Mouse (Mus musculus): ENCODE results near the gene Ctnnb1. TPM values are rescaled to one million over a fixed set of nuclear protein-coding genes. Genes with fewer than 3 reads are reported as not detected.

Ctnnb1 gene
- polyA plus RNA-seq, 1 experiment = 433 TPM

DNA sequence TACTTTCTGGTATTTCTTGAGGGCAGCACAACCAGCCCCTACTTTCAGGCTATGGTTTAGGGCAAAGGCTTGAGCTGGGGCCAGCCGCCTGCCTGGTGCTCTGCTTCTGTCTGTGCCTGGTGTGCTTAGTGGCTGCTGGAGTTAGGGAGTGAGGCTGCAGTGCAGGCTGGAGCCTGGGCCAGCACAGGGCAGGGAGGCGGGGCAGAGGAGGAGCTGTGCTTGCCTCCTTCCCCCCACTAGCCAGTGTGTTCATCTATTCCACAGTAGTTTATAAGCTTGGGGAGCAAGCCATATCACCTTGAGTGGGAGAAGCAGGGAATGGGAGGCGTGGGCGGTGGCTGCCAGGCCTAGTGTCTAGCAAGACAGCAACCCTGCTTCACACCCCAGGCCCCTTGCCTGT is 34.1 kb downstream of the Ctnnb1 start:
- DNase-seq (ENCODE audit: low read depth) = no peak
- TF ChIP-seq POLR2A (IDR thresholded peaks at IDR 0.05; ENCODE audit: borderline replicate concordance, extremely low read depth, insufficient read depth, insufficient read length, poor library complexity, severe bottlenecking) (no peak), CTCF (IDR thresholded peaks at IDR 0.05; ENCODE audit: borderline replicate concordance, extremely low read depth, insufficient read depth, insufficient read length) (no peak)

- DNase-seq (ENCODE audit: low read depth) = no peak
- TF ChIP-seq CTCF (IDR thresholded peaks at IDR 0.05; ENCODE audit: borderline replicate concordance, extremely low read depth, insufficient read depth, insufficient read length) (no peak), POLR2A (IDR thresholded peaks at IDR 0.05; ENCODE audit: borderline replicate concordance, extremely low read depth, insufficient read depth, insufficient read length, poor library complexity, severe bottlenecking) (no peak)
These were observed 34.7 kb downstream of the Ctnnb1 start for GRCm38 (mm10) chr9:120963720-120964119.

- no peak for DNase-seq (ENCODE audit: low read depth)
- TF ChIP-seq POLR2A (IDR thresholded peaks at IDR 0.05; ENCODE audit: borderline replicate concordance, extremely low read depth, insufficient read depth, insufficient read length, poor library complexity, severe bottlenecking) (no peak), CTCF (IDR thresholded peaks at IDR 0.05; ENCODE audit: borderline replicate concordance, extremely low read depth, insufficient read depth, insufficient read length) (no peak)
These were observed 35.2 kb downstream of the Ctnnb1 start for GRCm38 (mm10) chr9:120964224-120964623.

- DNase-seq (ENCODE audit: low read depth) = no peak
- TF ChIP-seq CTCF (IDR thresholded peaks at IDR 0.05; ENCODE audit: borderline replicate concordance, extremely low read depth, insufficient read depth, insufficient read length) (no peak), POLR2A (IDR thresholded peaks at IDR 0.05; ENCODE audit: borderline replicate concordance, extremely low read depth, insufficient read depth, insufficient read length, poor library complexity, severe bottlenecking) (no peak)
These were observed 36.0 kb downstream of the Ctnnb1 start for GRCm38 (mm10) chr9:120965007-120965406.

DNA sequence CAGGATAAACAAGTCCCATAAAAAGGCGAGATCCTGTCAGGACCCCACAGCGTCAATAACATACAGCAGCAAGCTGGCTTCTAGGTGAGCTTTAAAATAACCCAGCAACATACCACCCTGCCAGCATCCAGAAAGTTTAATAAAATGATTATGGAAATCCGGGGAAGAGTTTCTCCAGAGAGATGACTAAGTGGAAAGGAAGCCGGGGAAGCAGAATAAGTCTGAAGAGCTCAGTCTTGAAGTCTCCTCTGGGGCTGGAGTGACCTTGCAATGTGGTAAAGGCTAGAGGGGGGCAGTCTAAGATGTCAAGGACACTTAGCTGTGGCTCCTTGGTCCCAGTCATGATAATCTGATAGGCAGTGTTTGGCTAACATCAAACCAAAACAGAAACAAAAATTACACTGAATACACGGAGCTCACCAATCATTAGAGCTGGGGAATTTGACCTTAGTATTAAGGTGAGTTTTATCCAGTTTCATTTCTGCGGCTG is 44.1 kb downstream of the Ctnnb1 start:
- DNase-seq (ENCODE audit: low read depth) = no peak
- TF ChIP-seq CTCF (IDR thresholded peaks at IDR 0.05; ENCODE audit: borderline replicate concordance, extremely low read depth, insufficient read depth, insufficient read length) (no peak), POLR2A (IDR thresholded peaks at IDR 0.05; ENCODE audit: borderline replicate concordance, extremely low read depth, insufficient read depth, insufficient read length, poor library complexity, severe bottlenecking) (no peak)

DNA sequence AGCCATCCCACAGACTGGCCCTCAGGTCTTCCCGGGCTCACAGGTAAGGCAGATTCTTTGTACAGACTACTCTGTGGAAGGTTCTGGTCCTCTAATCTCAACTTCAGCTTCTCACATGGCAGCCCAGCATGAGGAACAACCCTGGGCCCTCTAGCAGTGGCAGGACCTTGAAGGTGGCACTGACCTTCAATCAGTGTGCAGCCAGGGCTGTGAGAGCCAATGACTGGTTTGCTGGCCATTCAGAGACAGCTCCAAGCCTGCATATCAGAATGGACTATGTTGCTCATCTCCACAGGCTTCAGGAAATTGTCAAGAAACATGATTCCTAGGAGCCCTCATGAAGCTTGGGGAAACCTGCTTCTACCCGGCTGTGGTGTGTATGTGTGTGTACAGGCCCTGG is 45.2 kb downstream of the Ctnnb1 start:
- DNase-seq (ENCODE audit: low read depth) = no peak
- TF ChIP-seq POLR2A (IDR thresholded peaks at IDR 0.05; ENCODE audit: borderline replicate concordance, extremely low read depth, insufficient read depth, insufficient read length, poor library complexity, severe bottlenecking) (no peak), CTCF (IDR thresholded peaks at IDR 0.05; ENCODE audit: borderline replicate concordance, extremely low read depth, insufficient read depth, insufficient read length) (no peak)

DNA sequence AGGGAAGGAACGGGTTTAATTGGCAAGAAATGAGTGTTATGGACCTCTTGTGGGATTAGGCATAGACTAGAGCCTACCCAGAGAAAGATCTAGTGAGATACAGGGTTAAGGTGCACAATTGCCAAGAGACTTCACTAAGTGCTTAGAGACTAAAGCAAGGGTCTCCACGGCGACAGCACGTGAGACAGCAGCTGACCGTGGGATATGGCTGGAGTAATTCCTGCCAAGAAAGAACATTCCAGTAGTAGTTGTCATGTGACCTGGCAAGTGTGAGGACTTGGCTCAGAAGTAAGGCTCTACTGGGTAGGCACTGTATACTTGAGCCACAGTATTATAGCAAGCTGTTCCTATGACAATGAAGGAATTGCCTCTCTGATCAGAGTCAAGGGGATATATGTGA is 47.1 kb downstream of the Ctnnb1 start:
- no peak for TF ChIP-seq POLR2A (IDR thresholded peaks at IDR 0.05; ENCODE audit: borderline replicate concordance, extremely low read depth, insufficient read depth, insufficient read length, poor library complexity, severe bottlenecking)
- no peak for TF ChIP-seq CTCF (IDR thresholded peaks at IDR 0.05; ENCODE audit: borderline replicate concordance, extremely low read depth, insufficient read depth, insufficient read length)
- DNase-seq (ENCODE audit: low read depth) = peak; percentile 84

DNA sequence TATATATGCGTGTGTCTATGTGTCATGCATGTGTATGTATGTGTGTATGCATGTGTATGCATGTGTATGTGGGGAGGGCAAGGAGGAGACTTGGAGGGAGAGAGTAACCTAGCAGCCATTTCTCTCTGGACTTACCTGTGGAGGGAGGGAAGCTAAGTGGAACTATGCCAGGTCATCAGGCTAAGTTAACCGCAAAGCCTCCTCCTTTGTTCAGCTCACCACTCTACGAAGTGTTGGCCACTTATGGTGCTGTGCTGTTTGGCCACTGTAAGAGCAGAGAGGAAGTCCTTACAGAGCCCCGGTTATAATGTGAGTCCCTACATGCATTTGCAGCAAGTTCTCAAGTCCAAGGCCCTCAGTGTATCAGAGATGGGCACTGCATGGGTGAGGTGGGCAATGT is 47.8 kb downstream of the Ctnnb1 start:
- TF ChIP-seq CTCF (IDR thresholded peaks at IDR 0.05; ENCODE audit: borderline replicate concordance, extremely low read depth, insufficient read depth, insufficient read length) (no peak), POLR2A (IDR thresholded peaks at IDR 0.05; ENCODE audit: borderline replicate concordance, extremely low read depth, insufficient read depth, insufficient read length, poor library complexity, severe bottlenecking) (no peak)
- DNase-seq (ENCODE audit: low read depth) = no peak

DNA sequence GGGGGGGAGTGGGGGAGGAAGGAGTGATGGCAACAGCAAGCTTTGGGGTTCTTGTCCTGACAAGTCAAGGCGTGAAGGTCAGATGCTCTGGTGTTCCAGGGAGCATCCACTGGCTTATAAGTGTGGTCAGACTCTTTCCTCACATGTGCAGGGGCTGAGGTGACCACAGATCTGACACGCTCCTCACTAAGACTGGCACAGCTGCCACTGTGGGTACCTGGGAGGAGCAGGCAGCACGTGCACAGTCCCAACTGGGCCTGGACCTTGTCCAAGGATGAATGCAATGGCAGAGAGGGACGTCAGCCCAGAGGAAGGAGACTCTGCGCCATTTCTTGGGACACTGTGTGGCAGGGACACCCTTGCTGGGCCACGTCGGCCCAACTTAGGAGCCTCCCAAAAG is 52.8 kb downstream of the Ctnnb1 start:
- no peak for TF ChIP-seq POLR2A (IDR thresholded peaks at IDR 0.05; ENCODE audit: borderline replicate concordance, extremely low read depth, insufficient read depth, insufficient read length, poor library complexity, severe bottlenecking)
- no peak for TF ChIP-seq CTCF (IDR thresholded peaks at IDR 0.05; ENCODE audit: borderline replicate concordance, extremely low read depth, insufficient read depth, insufficient read length)
- DNase-seq (ENCODE audit: low read depth) = no peak

- TF ChIP-seq POLR2A (IDR thresholded peaks at IDR 0.05; ENCODE audit: borderline replicate concordance, extremely low read depth, insufficient read depth, insufficient read length, poor library complexity, severe bottlenecking) (no peak), CTCF (IDR thresholded peaks at IDR 0.05; ENCODE audit: borderline replicate concordance, extremely low read depth, insufficient read depth, insufficient read length) (no peak)
- DNase-seq (ENCODE audit: low read depth) = no peak
These were observed 54.8 kb downstream of the Ctnnb1 start for GRCm38 (mm10) chr9:120983849-120984248.

GRCm38 (mm10) chr9:120984509-120984908 is 55.5 kb downstream of the Ctnnb1 start:
- TF ChIP-seq CTCF (IDR thresholded peaks at IDR 0.05; ENCODE audit: borderline replicate concordance, extremely low read depth, insufficient read depth, insufficient read length) (no peak), POLR2A (IDR thresholded peaks at IDR 0.05; ENCODE audit: borderline replicate concordance, extremely low read depth, insufficient read depth, insufficient read length, poor library complexity, severe bottlenecking) (no peak)
- no peak for DNase-seq (ENCODE audit: low read depth)

DNA sequence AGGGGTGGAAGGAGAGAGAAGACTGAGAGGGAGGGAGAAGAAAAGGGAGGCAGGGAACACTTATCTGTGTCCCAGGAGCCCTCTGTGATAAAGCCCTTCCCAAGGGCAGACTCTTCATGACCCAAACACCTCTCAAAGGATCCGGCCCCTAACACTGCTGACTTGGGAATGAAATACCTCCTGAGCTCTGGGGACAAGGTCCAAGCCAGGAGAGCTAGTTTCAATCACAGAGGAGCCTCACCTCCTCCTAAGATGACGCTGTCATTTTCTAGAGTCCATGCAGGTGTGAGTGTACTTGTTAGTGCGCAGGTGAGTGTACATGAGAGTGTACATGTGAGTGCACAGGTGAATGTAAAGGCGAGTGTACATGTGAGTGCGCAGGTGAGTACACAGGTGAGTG is 56.0 kb downstream of the Ctnnb1 start:
- TF ChIP-seq POLR2A (IDR thresholded peaks at IDR 0.05; ENCODE audit: borderline replicate concordance, extremely low read depth, insufficient read depth, insufficient read length, poor library complexity, severe bottlenecking) (no peak), CTCF (IDR thresholded peaks at IDR 0.05; ENCODE audit: borderline replicate concordance, extremely low read depth, insufficient read depth, insufficient read length) (no peak)
- no peak for DNase-seq (ENCODE audit: low read depth)
